20 mouse cellular contexts compared by ENCODE assay signal in genomic region chr7:46831693-46832092, GRCm38 (mm10). TPM values are rescaled to one million over a fixed set of nuclear protein-coding genes. Genes with fewer than 3 reads are reported as not detected.
DNase-seq lines count a peak whose midpoint lies in the region; ATAC-seq and TF ChIP-seq lines count a peak whose summit lies in the region.
"Had no signal": no experiment of that assay in that cellular context is flagged by ENCODE, and none has a peak within 500 bp of the region (broad histone marks: within the 10 kb centered on the region; RNA-seq: fewer than 3 reads in every experiment).

No protein-coding gene starts in this region.

- peak overlapping the region; percentile 85; the same call in 1 of the 2 replicates for H3K27ac ChIP-seq in heart, embryonic 11.5 days (ENCODE audit: low read depth, low read length)
- H3K27ac ChIP-seq in lung, embryonic 15.5 days = peak overlapping the region; percentile 68
- peak overlapping the region; percentile 95 for H3K27ac ChIP-seq in small intestine, adult 2 months (ENCODE audit: insufficient read depth, low read depth, low read length)
- no peak overlapping the region for H3K27ac ChIP-seq in midbrain, embryonic 10.5 days (replicated peaks)
- H3K27ac ChIP-seq: embryonic facial prominence, embryonic 12.5 days; hindbrain, embryonic 12.5 days had no signal

- no peaks in the 10 kb centered on the region for H3K27me3 ChIP-seq in heart, embryonic 11.5 days (ENCODE audit: control insufficient read depth, insufficient read depth, low read length)
- no peaks in the 10 kb centered on the region for H3K27me3 ChIP-seq in lung, embryonic 15.5 days
- no peaks in the 10 kb centered on the region for H3K27me3 ChIP-seq in small intestine, adult 2 months (ENCODE audit: control insufficient read depth, insufficient read depth, low read length)
- H3K27me3 ChIP-seq in midbrain, embryonic 10.5 days (ENCODE audit: low read depth, poor library complexity, severe bottlenecking) = no peaks in the 10 kb centered on the region
- H3K27me3 ChIP-seq: embryonic facial prominence, embryonic 12.5 days; hindbrain, embryonic 12.5 days; Patski had no signal

- DNase-seq in heart, adult 11 months = no peak
- no peak for DNase-seq in lung, adult 2 months
- DNase-seq in induced T-regulatory cell, adult 2 months (ENCODE audit: low read depth) = peak; percentile 54
- DNase-seq in midbrain, embryonic 10.5 days (ENCODE audit: low spot score) = no peak
- DNase-seq: adrenal gland, postnatal 25 days; cerebellum, adult 8-10 months; layer of hippocampus, postnatal 36 days; right cerebral cortex, adult 18-20 months had no signal

- H3K9me3 ChIP-seq in heart, embryonic 11.5 days (replicated peaks; ENCODE audit: control insufficient read depth, low read length) = no peaks in the 10 kb centered on the region
- no peaks in the 10 kb centered on the region for H3K9me3 ChIP-seq in lung, embryonic 15.5 days
- no peaks in the 10 kb centered on the region for H3K9me3 ChIP-seq in midbrain, embryonic 10.5 days (replicated peaks)
- H3K9me3 ChIP-seq: embryonic facial prominence, embryonic 12.5 days; hindbrain, embryonic 12.5 days had no signal

- no peak overlapping the region for H3K4me2 ChIP-seq in heart, embryonic 11.5 days
- H3K4me2 ChIP-seq in lung, embryonic 15.5 days = no peak overlapping the region
- H3K4me2 ChIP-seq: embryonic facial prominence, embryonic 12.5 days; hindbrain, embryonic 12.5 days had no signal

- no peak overlapping the region for H3K4me3 ChIP-seq in heart, embryonic 11.5 days (ENCODE audit: low read depth, low read length)
- H3K4me3 ChIP-seq in lung, embryonic 15.5 days = no peak overlapping the region
- no peak overlapping the region for H3K4me3 ChIP-seq in lung, adult 2 months (replicated peaks; ENCODE audit: extremely low read depth, low read depth, low read length)
- no peak overlapping the region for H3K4me3 ChIP-seq in small intestine, adult 2 months (ENCODE audit: low read depth, low read length)
- H3K4me3 ChIP-seq in midbrain, embryonic 10.5 days = no peak overlapping the region
- H3K4me3 ChIP-seq: embryonic facial prominence, embryonic 12.5 days; hindbrain, embryonic 12.5 days had no signal

- TF ChIP-seq CTCF in lung, adult 2 months (IDR thresholded peaks at IDR 0.05; ENCODE audit: insufficient read depth, low read length) = no peak
- no peak for TF ChIP-seq CTCF in small intestine, adult 2 months (IDR thresholded peaks at IDR 0.05; ENCODE audit: extremely low read depth, insufficient read length, insufficient replicate concordance, low read depth, low read length)

- H3K4me1 ChIP-seq in heart, embryonic 11.5 days (ENCODE audit: control insufficient read depth, insufficient read depth, low read length) = peaks cover 27% of the 10 kb centered on the region
- H3K4me1 ChIP-seq in lung, embryonic 15.5 days = peaks cover 33% of the 10 kb centered on the region
- peaks cover 12% of the 10 kb centered on the region for H3K4me1 ChIP-seq in lung, adult 2 months (ENCODE audit: control insufficient read depth, insufficient read depth, low read length)
- H3K4me1 ChIP-seq in small intestine, adult 2 months (ENCODE audit: control insufficient read depth, insufficient read depth, insufficient read length, low read length) = peaks cover 46% of the 10 kb centered on the region
- peaks cover 22% of the 10 kb centered on the region for H3K4me1 ChIP-seq in midbrain, embryonic 10.5 days

- no peak for ATAC-seq in heart, embryonic 11.5 days (replicated peaks; ENCODE audit: insufficient number of reproducible peaks, low FRiP score, low TSS enrichment)
- no peak for ATAC-seq in lung, embryonic 15.5 days (ENCODE audit: borderline replicate concordance, extremely low read depth, low FRiP score, low TSS enrichment)
- ATAC-seq: forebrain, embryonic 16.5 days; Patski had no signal

- H3K9ac ChIP-seq in heart, embryonic 11.5 days (ENCODE audit: low read depth, low read length) = no peak overlapping the region
- H3K9ac ChIP-seq in lung, embryonic 15.5 days = no peak overlapping the region
- H3K9ac ChIP-seq: embryonic facial prominence, embryonic 12.5 days; hindbrain, embryonic 12.5 days; liver, embryonic 14.5 days had no signal

- H3K36me3 ChIP-seq in heart, embryonic 11.5 days (ENCODE audit: control insufficient read depth, insufficient read depth, low read length) = no peaks in the 10 kb centered on the region
- H3K36me3 ChIP-seq in lung, embryonic 15.5 days = no peaks in the 10 kb centered on the region
- H3K36me3 ChIP-seq in small intestine, adult 2 months (ENCODE audit: control insufficient read depth, insufficient read depth, low read length) = no peaks in the 10 kb centered on the region
- H3K36me3 ChIP-seq in midbrain, embryonic 10.5 days = no peaks in the 10 kb centered on the region
- H3K36me3 ChIP-seq: embryonic facial prominence, embryonic 12.5 days; hindbrain, embryonic 12.5 days had no signal

- no peak for TF ChIP-seq POLR2A in lung, adult 2 months (IDR thresholded peaks at IDR 0.05; ENCODE audit: borderline replicate concordance, extremely low read depth, low read depth, low read length)
- TF ChIP-seq POLR2A in small intestine, adult 2 months (IDR thresholded peaks at IDR 0.05; ENCODE audit: low read depth, low read length) = no peak

- 64% methylated on average over 8 of the region's 8 CpGs for WGBS in heart, embryonic 11.5 days (ENCODE audit: insufficient replicate concordance)
- 67% methylated on average over 8 of the region's 8 CpGs for WGBS in lung, embryonic 15.5 days
- 72% methylated on average over 8 of the region's 8 CpGs for WGBS in lung, adult 2 months
- WGBS in small intestine, adult 2 months = 83% methylated on average over 8 of the region's 8 CpGs
- 81% methylated on average over 8 of the region's 8 CpGs for WGBS in midbrain, embryonic 10.5 days

RNA-seq across cellular contexts. Expression of gene Ldha, which starts 9.6 kb away (rescaled TPM):
- polyA plus RNA-seq in heart, embryonic 11.5 days (2014; fragmentation: Nextera tagmentation; extraction: Ambion mirVana) = 3,042 and 3,490 TPM in 2 replicates
- polyA plus RNA-seq in lung, embryonic 15.5 days (2015; fragmentation: Nextera tagmentation; extraction: Ambion mirVana) = 1,840 and 1,954 TPM in 2 replicates
- polyA plus RNA-seq in lung, adult 2 months (2012; rRNA removed) = 223 and 371 TPM in 2 replicates
- 766 and 1,649 TPM in 2 replicates for polyA plus RNA-seq in small intestine, adult 2 months (2012; rRNA removed)
- 2,560 and 3,667 TPM in 2 replicates for polyA plus RNA-seq in midbrain, embryonic 10.5 days (2016; fragmentation: Nextera tagmentation; extraction: Ambion mirVana)

RNA-seq across cellular contexts. Expression of gene Ldhc, which starts 29.3 kb away (rescaled TPM):
- not detected in 2 replicates for polyA plus RNA-seq in heart, embryonic 11.5 days (2014; fragmentation: Nextera tagmentation; extraction: Ambion mirVana)
- polyA plus RNA-seq in lung, embryonic 15.5 days (2015; fragmentation: Nextera tagmentation; extraction: Ambion mirVana) = 0.14 TPM in 1 of 2 replicates, not detected in the other
- polyA plus RNA-seq in lung, adult 2 months (2012; rRNA removed) = not detected in 2 replicates
- polyA plus RNA-seq in small intestine, adult 2 months (2012; rRNA removed) = not detected in 2 replicates
- polyA plus RNA-seq in midbrain, embryonic 10.5 days (2016; fragmentation: Nextera tagmentation; extraction: Ambion mirVana) = 0.12 TPM in 1 of 2 replicates, not detected in the other
- polyA plus RNA-seq: embryonic facial prominence, embryonic 12.5 days; hindbrain, embryonic 12.5 days; intestine, embryonic 14.5 days; kidney, embryonic 16.5 days; neural tube, embryonic 11.5 days; Patski; stomach, postnatal 0 days had no signal

RNA-seq across cellular contexts. Expression of gene Gtf2h1, which starts 35.8 kb away (rescaled TPM):
- polyA plus RNA-seq in heart, embryonic 11.5 days (2014; fragmentation: Nextera tagmentation; extraction: Ambion mirVana) = 34.9 and 41.1 TPM in 2 replicates
- 40.6 and 43.8 TPM in 2 replicates for polyA plus RNA-seq in lung, embryonic 15.5 days (2015; fragmentation: Nextera tagmentation; extraction: Ambion mirVana)
- polyA plus RNA-seq in lung, adult 2 months (2012; rRNA removed) = 6.7 and 7.4 TPM in 2 replicates
- polyA plus RNA-seq in small intestine, adult 2 months (2012; rRNA removed) = 3.1 and 5.9 TPM in 2 replicates
- 50.0 and 53.5 TPM in 2 replicates for polyA plus RNA-seq in midbrain, embryonic 10.5 days (2016; fragmentation: Nextera tagmentation; extraction: Ambion mirVana)

RNA-seq across cellular contexts. Expression of gene Hps5, which starts 35.8 kb away (rescaled TPM):
- 11.8 and 12.7 TPM in 2 replicates for polyA plus RNA-seq in heart, embryonic 11.5 days (2014; fragmentation: Nextera tagmentation; extraction: Ambion mirVana)
- polyA plus RNA-seq in lung, embryonic 15.5 days (2015; fragmentation: Nextera tagmentation; extraction: Ambion mirVana) = 19.3 and 21.3 TPM in 2 replicates
- 12.3 and 15.4 TPM in 2 replicates for polyA plus RNA-seq in lung, adult 2 months (2012; rRNA removed)
- 14.4 and 22.7 TPM in 2 replicates for polyA plus RNA-seq in small intestine, adult 2 months (2012; rRNA removed)
- polyA plus RNA-seq in midbrain, embryonic 10.5 days (2016; fragmentation: Nextera tagmentation; extraction: Ambion mirVana) = 16.3 and 22.3 TPM in 2 replicates
